Mouse (Mus musculus) stomach, embryonic 15.5 days (tissue): Measurements from ENCODE around the gene Syne3. TPM values are rescaled to one million over a fixed set of nuclear protein-coding genes. Genes with fewer than 3 reads are reported as not detected.

Experiments used
- ATAC-seq: fragments of 200-750 bp; cut with Nextera tagmentation; 2 replicates; pipeline ENCODE4 v1.8.0; 2017; ENCODE audit warnings: low read depth, moderate number of reproducible peaks, moderate TSS enrichment; ENCODE audit not compliant: insufficient read depth, low FRiP score
- H3K27ac ChIP-seq: fragments of 300-500 bp; sonication (generic); 2 replicates; pipeline ENCODE4 v1.5.1; 2015; ENCODE audit warnings: mild to moderate bottlenecking, inconsistent platforms
- H3K27me3 ChIP-seq: fragments of 300-500 bp; sonication (generic); replicated peaks from 2 replicates; pipeline ENCODE4 v1.6.1; 2015; ENCODE audit warnings: inconsistent platforms
- H3K36me3 ChIP-seq: fragments of 300-500 bp; sonication (generic); 2 replicates; pipeline ENCODE4 v1.6.1; 2015; ENCODE audit warnings: inconsistent platforms
- H3K4me1 ChIP-seq: fragments of 300-500 bp; sonication (generic); 2 replicates; pipeline ENCODE4 v1.6.1; 2015; ENCODE audit warnings: inconsistent platforms
- H3K4me2 ChIP-seq: fragments of 300-500 bp; sonication (generic); 2 replicates; pipeline ENCODE4 v1.6.1; 2015; ENCODE audit warnings: mild to moderate bottlenecking, inconsistent platforms
- H3K4me3 ChIP-seq: fragments of 300-500 bp; sonication (generic); replicated peaks from 2 replicates; pipeline ENCODE4 v1.5.1; 2015; ENCODE audit warnings: inconsistent platforms
- H3K9ac ChIP-seq: fragments of 300-500 bp; sonication (generic); 2 replicates; pipeline ENCODE4 v1.6.1; 2015; ENCODE audit warnings: inconsistent platforms
- H3K9me3 ChIP-seq: fragments of 300-500 bp; sonication (generic); 2 replicates; pipeline ENCODE4 v1.6.1; 2016; ENCODE audit warnings: inconsistent platforms
- WGBS: fragments of 180-500 bp; shearing (Covaris S2); methylation state at CpG from one replicate; pipeline ENCODE4 v1.1.7; 2015; 5-methylcytosine and 5-hydroxymethylcytosine counted together
- polyA plus RNA-seq: library from polyadenylated mRNA; unstranded; fragments of >200 nt; fragmentation: Nextera tagmentation; extraction: Ambion mirVana; gene quantifications from 2 replicates; pipeline ENCODE4 v1.2.1, GENCODE M21; 2015

Gene Syne3
- polyA plus RNA-seq, 1 experiment from 2014 or later = 0.99 TPM

DNA sequence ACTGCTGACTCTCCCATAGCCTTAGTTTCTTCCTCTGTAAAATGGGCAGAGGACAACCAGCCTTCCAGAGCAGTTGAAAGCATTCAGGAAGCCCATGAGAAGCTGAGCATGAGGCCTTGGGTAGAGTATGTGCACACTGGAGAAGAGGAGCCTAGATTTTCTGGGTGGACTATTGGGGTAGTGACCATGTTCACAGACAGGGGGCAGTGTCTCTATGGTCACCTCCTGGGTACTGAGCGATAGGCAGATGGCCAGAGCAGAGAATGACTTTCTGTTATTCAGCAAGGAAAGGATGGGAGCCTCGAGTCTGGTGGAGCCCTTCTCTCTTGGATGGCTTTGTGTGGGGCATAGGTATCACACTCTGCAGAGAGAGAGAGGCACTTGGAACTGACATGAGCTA is 76.4 kb downstream of the Syne3 start:
- Histone ChIP-seq H3K27me3 (no peaks in the 10 kb centered on the region), H3K4me1 (0 out of 2 replicates have a peak, but pooled peaks cover 2% of the 10 kb centered on the region), H3K27ac (no peak overlapping the region), H3K4me3 (no peak overlapping the region), H3K4me2 (no peak overlapping the region), H3K36me3 (no peaks in the 10 kb centered on the region), H3K9me3 (no peaks in the 10 kb centered on the region), H3K9ac (no peak overlapping the region)
- ATAC-seq = no peak
- 57% methylated on average over 2 of the region's 2 CpGs for WGBS

DNA sequence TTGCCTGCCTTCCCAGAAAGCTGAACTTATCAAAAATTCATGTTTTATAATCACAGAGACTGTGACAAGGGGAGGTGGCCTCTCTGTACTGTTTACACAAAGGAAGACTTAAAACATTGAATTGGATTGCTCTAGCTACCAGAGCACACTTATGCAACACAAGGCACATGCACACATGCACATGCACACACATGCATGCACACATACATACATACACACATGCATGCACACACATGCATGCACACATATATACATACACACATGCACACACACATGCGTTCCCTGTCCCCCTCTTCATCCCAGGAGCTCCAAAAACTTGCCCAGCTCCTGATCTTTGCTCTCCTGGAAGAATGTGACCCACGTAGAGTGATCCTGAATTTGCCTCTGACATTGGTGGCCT is 83.8 kb downstream of the Syne3 start:
- no peaks in the 10 kb centered on the region for H3K9me3 ChIP-seq
- peaks cover 9% of the 10 kb centered on the region; the same call in 1 of the 2 replicates for H3K4me1 ChIP-seq
- no peaks in the 10 kb centered on the region for H3K27me3 ChIP-seq
- ATAC-seq = no peak
- H3K27ac ChIP-seq = no peak overlapping the region
- H3K4me2 ChIP-seq = no peak overlapping the region
- no peaks in the 10 kb centered on the region for H3K36me3 ChIP-seq
- no peak overlapping the region for H3K9ac ChIP-seq
- WGBS = 72% methylated on average over 2 of the region's 2 CpGs
- H3K4me3 ChIP-seq = no peak overlapping the region

DNA sequence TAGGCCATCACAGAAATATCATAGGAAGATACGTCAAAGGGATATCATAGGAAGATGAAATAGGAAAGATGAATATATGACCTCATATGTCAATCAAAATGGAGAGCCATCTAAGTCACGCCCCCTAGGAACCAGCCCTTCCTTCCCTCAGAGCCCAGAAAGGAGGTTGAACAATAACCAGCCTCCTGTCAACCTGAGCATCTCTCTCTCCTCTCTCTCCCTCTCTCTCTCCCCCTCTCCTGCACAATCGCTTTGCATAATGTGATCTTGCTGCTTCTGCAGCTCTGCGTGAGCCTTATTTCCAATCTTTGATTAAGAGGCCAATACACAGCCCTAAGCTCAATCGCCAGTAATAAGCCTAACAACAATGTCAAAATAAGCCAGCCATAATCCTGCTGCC is 84.6 kb downstream of the Syne3 start:
- H3K9me3 ChIP-seq = no peaks in the 10 kb centered on the region

DNA sequence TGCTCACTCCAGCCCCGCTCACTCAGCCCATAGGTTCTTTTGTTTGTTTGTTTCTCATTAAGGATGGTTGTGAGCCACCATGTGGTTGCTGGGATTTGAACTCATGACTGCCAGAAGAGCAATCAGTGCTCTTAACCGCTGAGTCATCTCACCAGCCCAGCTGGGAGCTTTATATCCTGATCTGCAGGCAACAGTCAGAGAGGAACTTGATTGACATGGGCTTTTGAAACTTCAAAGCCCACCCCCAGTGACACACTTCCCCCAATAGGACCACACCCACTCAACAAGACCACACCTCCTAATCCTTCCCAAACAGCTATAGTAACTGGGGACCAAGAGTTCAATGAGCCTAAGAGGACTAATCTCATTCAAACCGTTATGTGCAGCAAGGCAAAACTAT is 85.1 kb downstream of the Syne3 start:
- H3K4me1 ChIP-seq = peaks cover 9% of the 10 kb centered on the region; the same call in 1 of the 2 replicates
- H3K4me2 ChIP-seq = no peak overlapping the region
- no peaks in the 10 kb centered on the region for H3K9me3 ChIP-seq
- WGBS = 88% methylated on average over 3 of the region's 3 CpGs
- H3K36me3 ChIP-seq = no peaks in the 10 kb centered on the region
- ATAC-seq = no peak
- peak overlapping the region; percentile 71; the same call in 1 of the 2 replicates for H3K27ac ChIP-seq
- no peaks in the 10 kb centered on the region for H3K27me3 ChIP-seq
- no peak overlapping the region for H3K9ac ChIP-seq
- no peak overlapping the region for H3K4me3 ChIP-seq

More for the DNA sequence above, 84.6 kb downstream of the Syne3 start:
- WGBS = 84% methylated on average over 5 of the region's 5 CpGs
- no peaks in the 10 kb centered on the region for H3K27me3 ChIP-seq
- no peak overlapping the region for H3K27ac ChIP-seq
- ATAC-seq = no peak
- H3K9ac ChIP-seq = no peak overlapping the region
- H3K4me3 ChIP-seq = no peak overlapping the region
- H3K4me2 ChIP-seq = no peak overlapping the region
- H3K4me1 ChIP-seq = peaks cover 9% of the 10 kb centered on the region; the same call in 1 of the 2 replicates
- H3K36me3 ChIP-seq = no peaks in the 10 kb centered on the region

DNA sequence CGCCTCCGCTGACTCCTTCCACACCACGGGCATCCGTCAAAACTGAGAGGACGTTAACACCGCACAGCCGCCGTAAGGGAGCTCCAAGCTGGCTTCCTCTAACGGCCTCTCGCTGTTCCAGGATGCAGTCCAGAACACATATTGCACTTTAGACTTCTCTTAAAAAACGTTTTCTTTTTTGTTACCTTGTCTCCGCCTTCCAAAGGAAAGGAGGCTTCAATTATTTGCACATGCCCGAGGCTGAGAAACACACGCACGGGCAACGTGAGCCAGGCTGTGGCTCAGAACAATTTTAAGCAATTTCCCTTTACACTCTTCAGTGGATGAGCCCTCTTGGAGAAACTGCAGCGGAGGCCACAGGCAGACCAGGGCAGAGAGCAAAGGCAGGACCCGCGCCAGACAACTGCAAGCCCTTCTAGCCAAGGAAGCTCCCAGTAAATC is 85.6 kb downstream of the Syne3 start:
- Histone ChIP-seq H3K9ac (no peak overlapping the region), H3K4me3 (no peak overlapping the region), H3K9me3 (no peaks in the 10 kb centered on the region), H3K27ac (peak overlapping the region; percentile 71), H3K27me3 (no peaks in the 10 kb centered on the region), H3K4me2 (peak overlapping the region; percentile 25), H3K4me1 (peaks cover 9% of the 10 kb centered on the region; the same call in 1 of the 2 replicates), H3K36me3 (no peaks in the 10 kb centered on the region)
- ATAC-seq = peak; percentile 59; the same call in 1 of the 2 replicates
- WGBS = 23% methylated on average over 19 of the region's 19 CpGs

DNA sequence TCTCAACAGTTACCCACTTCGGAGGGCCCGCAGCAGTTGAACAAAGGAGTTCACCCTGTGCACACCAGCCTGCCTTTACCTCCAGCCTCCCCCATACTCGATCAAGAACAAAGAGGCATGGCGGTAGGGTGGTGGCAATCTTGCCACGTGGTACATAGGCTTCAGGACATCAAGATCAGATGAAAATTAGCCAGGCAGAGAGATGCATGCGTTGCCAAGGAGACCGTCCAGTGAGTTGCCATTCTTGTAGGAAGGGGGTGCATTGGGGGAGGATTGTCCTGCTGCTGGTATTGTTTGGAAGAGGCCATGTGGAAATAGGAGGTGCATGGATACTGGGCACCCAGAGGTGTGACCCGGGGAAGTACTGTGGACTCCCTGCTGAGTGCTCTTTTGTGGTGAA is 87.0 kb downstream of the Syne3 start:
- Histone ChIP-seq H3K9me3 (no peaks in the 10 kb centered on the region), H3K9ac (no peak overlapping the region), H3K4me3 (no peak overlapping the region), H3K27ac (no peak overlapping the region), H3K4me1 (peaks cover 9% of the 10 kb centered on the region; the same call in 1 of the 2 replicates), H3K27me3 (no peaks in the 10 kb centered on the region), H3K4me2 (no peak overlapping the region), H3K36me3 (no peaks in the 10 kb centered on the region)
- no peak for ATAC-seq
- WGBS = 73% methylated on average over 8 of the region's 8 CpGs

DNA sequence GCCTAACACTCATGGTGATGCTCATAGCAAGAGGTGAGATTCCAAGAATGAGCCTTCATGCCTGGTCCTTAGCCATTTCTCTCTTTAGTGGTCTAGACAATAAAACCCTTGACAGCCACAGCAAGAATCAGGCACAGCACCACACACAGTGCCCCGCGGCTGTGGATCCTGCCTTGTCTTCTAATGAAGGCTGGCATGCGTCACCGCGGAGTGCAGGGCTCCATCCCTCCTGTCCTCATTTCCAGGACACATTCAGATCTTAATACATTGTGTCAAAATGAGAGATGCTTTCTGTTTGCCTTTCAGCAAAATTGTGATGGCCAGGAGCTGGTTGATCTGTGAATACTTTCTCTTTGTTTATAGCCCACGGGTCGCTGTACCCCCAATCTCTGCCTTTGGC is 88.5 kb downstream of the Syne3 start:
- 72% methylated on average over 7 of the region's 7 CpGs for WGBS
- ATAC-seq = no peak
- H3K9ac ChIP-seq = no peak overlapping the region
- no peak overlapping the region for H3K27ac ChIP-seq
- H3K36me3 ChIP-seq = no peaks in the 10 kb centered on the region
- H3K4me3 ChIP-seq = no peak overlapping the region
- H3K27me3 ChIP-seq = no peaks in the 10 kb centered on the region
- H3K4me1 ChIP-seq = peaks cover 9% of the 10 kb centered on the region; the same call in 1 of the 2 replicates
- H3K4me2 ChIP-seq = no peak overlapping the region
- H3K9me3 ChIP-seq = no peaks in the 10 kb centered on the region

DNA sequence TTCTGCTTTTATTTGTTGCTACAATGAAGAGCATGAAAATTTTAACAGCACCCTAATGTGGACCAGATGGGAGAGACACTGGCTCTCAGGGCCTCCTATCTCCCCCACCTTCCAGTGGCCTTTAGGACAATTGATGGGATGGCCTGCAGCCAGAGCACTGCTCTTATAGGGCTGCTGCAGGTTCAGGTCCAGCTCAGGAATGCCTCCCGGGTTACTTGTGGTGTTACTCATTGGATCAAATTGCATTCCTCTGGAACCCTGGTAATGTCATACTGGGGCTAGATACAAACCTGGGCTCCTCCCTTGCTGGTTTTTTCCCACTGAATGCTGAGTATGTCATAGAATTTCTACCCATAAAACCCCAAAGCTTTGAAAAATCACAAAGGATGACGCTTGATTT is 90.4 kb downstream of the Syne3 start:
- Histone ChIP-seq H3K9me3 (no peaks in the 10 kb centered on the region), H3K4me2 (no peak overlapping the region), H3K4me1 (peaks cover 8% of the 10 kb centered on the region; the same call in 1 of the 2 replicates), H3K4me3 (no peak overlapping the region), H3K9ac (no peak overlapping the region), H3K27me3 (no peaks in the 10 kb centered on the region), H3K36me3 (no peaks in the 10 kb centered on the region), H3K27ac (no peak overlapping the region)
- no peak for ATAC-seq
- 67% methylated on average over 2 of the region's 2 CpGs for WGBS

DNA sequence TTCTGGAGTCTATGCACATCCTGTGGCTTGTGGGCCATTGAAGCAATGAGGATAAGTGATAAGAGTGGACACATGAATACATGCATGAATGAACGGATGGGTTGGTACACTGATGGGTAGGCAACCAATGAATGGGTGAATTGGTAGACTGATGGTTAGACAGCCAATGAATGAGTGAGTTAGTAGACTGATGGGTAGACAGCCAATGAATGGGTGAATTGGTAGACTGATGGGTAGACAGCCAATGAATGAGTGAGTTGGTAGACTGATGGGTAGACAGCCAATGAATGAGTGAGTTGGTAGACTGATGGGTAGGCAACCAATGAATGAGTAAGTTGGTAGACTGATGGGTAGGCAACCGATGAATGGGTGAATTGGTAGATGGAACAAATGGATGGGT is 91.7 kb downstream of the Syne3 start:
- no peak overlapping the region for H3K4me2 ChIP-seq
- no peak overlapping the region for H3K9ac ChIP-seq
- H3K27me3 ChIP-seq = no peaks in the 10 kb centered on the region
- no peak for ATAC-seq
- H3K4me3 ChIP-seq = no peak overlapping the region
- H3K4me1 ChIP-seq = no peaks in the 10 kb centered on the region
- WGBS = 88% methylated on average over 2 of the region's 2 CpGs
- no peaks in the 10 kb centered on the region for H3K9me3 ChIP-seq
- H3K36me3 ChIP-seq = no peaks in the 10 kb centered on the region
- no peak overlapping the region for H3K27ac ChIP-seq

DNA sequence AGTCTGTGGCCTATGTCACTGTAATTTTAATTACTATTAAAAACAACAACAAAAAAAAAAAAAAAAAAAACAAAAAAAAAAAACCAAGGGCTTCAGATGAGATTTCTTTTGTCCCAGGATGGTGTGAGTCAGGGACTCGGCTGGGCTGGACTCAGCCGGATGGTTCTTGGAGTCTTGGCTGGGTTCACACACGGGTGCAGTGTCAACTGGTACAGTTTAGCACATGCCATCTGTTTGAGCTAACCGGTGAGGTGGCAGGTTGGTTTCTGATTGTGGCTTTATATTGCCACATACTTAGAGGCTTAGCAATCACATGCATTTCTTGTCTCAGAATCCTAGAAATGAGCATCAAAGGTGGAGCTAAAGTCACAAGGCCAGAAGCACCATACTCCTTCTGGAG is 92.3 kb downstream of the Syne3 start:
- whole genome bisulfite sequencing = 91% methylated on average over 4 of the region's 4 CpGs
- H3K9me3 ChIP-seq = no peaks in the 10 kb centered on the region
- no peaks in the 10 kb centered on the region for H3K4me1 ChIP-seq
- H3K4me3 ChIP-seq = no peak overlapping the region
- H3K27ac ChIP-seq = no peak overlapping the region
- H3K27me3 ChIP-seq = no peaks in the 10 kb centered on the region
- no peak overlapping the region for H3K9ac ChIP-seq
- no peaks in the 10 kb centered on the region for H3K36me3 ChIP-seq
- H3K4me2 ChIP-seq = no peak overlapping the region
- ATAC-seq = no peak

DNA sequence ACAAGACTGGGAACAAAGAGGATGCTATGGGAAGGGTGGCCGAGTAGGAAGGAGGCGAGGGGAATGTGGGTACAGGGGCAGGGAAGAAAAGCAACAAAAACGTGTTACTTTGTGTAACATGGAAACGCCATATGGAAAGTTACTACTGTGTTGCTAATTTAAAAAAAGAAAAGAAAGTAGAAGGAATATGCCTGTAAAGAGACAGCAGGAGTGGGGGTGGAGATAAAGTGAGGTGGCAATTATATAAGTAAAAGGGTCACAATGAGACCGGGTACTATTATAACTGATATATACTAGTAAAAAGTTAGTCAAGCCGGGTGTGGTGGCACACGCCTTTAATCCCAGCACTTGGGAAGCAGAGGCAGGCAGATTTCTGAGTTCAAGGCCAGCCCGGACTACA is 92.8 kb downstream of the Syne3 start:
- Histone ChIP-seq H3K27me3 (no peaks in the 10 kb centered on the region), H3K9ac (no peak overlapping the region), H3K36me3 (no peaks in the 10 kb centered on the region), H3K4me1 (no peaks in the 10 kb centered on the region), H3K9me3 (no peaks in the 10 kb centered on the region), H3K4me3 (no peak overlapping the region), H3K27ac (no peak overlapping the region), H3K4me2 (no peak overlapping the region)
- 92% methylated on average over 8 of the region's 8 CpGs for WGBS
- ATAC-seq = no peak

DNA sequence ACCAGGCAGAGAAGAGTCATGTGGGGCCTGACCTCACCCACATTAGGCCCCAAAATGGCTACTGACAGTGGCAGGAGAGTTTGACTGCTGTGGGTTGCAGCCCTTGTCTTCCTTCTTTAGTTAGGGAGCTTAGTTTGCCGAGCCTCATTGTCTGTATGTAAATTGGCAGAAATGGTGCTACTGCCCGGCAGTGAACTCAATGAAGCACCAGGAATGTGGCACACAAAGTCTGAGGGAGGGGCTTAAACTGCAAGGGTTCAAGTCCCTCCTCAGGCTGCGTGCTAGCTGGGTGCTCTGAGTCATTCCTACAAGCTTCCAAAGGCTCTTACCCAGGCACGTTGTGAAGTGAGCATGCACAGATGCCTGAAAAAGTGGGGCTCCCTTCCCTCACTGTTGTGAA is 93.9 kb downstream of the Syne3 start:
- no peaks in the 10 kb centered on the region for H3K27me3 ChIP-seq
- H3K9ac ChIP-seq = no peak overlapping the region
- no peaks in the 10 kb centered on the region for H3K36me3 ChIP-seq
- no peak overlapping the region for H3K27ac ChIP-seq
- no peaks in the 10 kb centered on the region for H3K4me1 ChIP-seq
- H3K4me3 ChIP-seq = no peak overlapping the region
- 72% methylated on average over 4 of the region's 4 CpGs for WGBS
- H3K9me3 ChIP-seq = no peaks in the 10 kb centered on the region
- H3K4me2 ChIP-seq = no peak overlapping the region
- ATAC-seq = no peak

DNA sequence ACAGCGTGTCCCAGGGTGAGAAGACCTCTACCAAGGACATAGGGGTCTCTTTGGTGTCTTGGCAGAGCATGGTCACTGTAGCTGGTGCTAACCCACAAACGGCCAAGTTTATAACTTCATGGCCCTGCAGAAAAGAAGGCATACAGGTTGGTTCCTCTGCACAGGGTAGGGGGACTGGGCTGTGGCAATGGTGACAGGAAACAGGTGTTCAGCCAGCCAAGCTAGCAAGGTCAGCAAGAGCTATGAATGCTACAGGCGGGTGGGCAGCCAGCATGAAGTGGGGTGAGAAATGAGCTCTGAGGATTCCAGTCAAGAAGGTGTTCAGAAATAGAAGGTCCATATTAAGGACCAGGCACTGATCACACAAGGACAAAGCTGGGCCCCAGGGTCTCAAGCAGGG is 96.6 kb downstream of the Syne3 start:
- ATAC-seq = no peak
- WGBS = 73% methylated on average over 3 of the region's 3 CpGs
- H3K4me2 ChIP-seq = no peak overlapping the region

More for the DNA sequence above, 96.6 kb downstream of the Syne3 start:
- Histone ChIP-seq H3K9ac (no peak overlapping the region), H3K36me3 (no peaks in the 10 kb centered on the region), H3K27me3 (no peaks in the 10 kb centered on the region), H3K4me3 (no peak overlapping the region), H3K9me3 (no peaks in the 10 kb centered on the region), H3K4me1 (no peaks in the 10 kb centered on the region; the same call in 1 of the 2 replicates), H3K27ac (no peak overlapping the region)
